Mouse (Mus musculus) liver, embryonic 14.5 days (tissue): Measurements from ENCODE around the gene Nfkbie. TPM values are rescaled to one million over a fixed set of nuclear protein-coding genes. Genes with fewer than 3 reads are reported as not detected.

Experiments
- ATAC-seq: fragments of 200-750 bp; cut with Nextera tagmentation; 2 replicates; pipeline ENCODE4 v1.8.0; 2017; ENCODE audit warnings: moderate number of reproducible peaks, mild to moderate bottlenecking, moderate library complexity; ENCODE audit not compliant: insufficient read depth
- DNase-seq, 3 experiments: peaks; one replicate each; pipeline ENCODE4 v3.0.0-alpha.2; 2012 to 2013; ENCODE audit warnings: low read depth in 3 of 3, low spot score in 3 of 3
- H3K27ac ChIP-seq: fragments of 300-500 bp; sonication (generic); 2 replicates; pipeline ENCODE4 v1.5.1; 2014; ENCODE audit warnings: moderate library complexity, mild to moderate bottlenecking, control low read depth, inconsistent platforms
- H3K27me3 ChIP-seq: fragments of 300-500 bp; sonication (generic); 2 replicates; pipeline ENCODE4 v1.6.1; 2014; ENCODE audit warnings: mild to moderate bottlenecking, low read length, moderate library complexity; ENCODE audit not compliant: control insufficient read depth, insufficient read depth
- H3K36me3 ChIP-seq: fragments of 300-500 bp; sonication (generic); replicated peaks from 2 replicates; pipeline ENCODE4 v1.6.1; 2014; ENCODE audit warnings: low read depth; ENCODE audit not compliant: control insufficient read depth, insufficient read depth
- H3K4me1 ChIP-seq, 2 experiments: fragments of 200-500 bp in 1 of 2; fragments of 300-500 bp in 1 of 2; sonication (generic) in 1 of 2; replicated peaks; 2 replicates each; pipeline ENCODE4 v1.6.1; 2012 to 2014; ENCODE audit warnings: antibody characterized with exemption in 1 of 2, inconsistent platforms in 1 of 2, low read length in 1 of 2; ENCODE audit not compliant: control insufficient read depth in 2 of 2, insufficient read depth in 2 of 2
- H3K4me2 ChIP-seq: fragments of 300-500 bp; sonication (generic); 2 replicates; pipeline ENCODE4 v1.6.1; 2014; ENCODE audit warnings: low read depth, mild to moderate bottlenecking, control low read depth, moderate library complexity
- H3K4me3 ChIP-seq, 2 experiments: fragments of 200-500 bp in 1 of 2; fragments of 300-500 bp in 1 of 2; sonication (generic) in 1 of 2; 2 replicates each; pipeline ENCODE4 v1.5.1; 2012 to 2014; ENCODE audit warnings: low read depth in 2 of 2, low read length in 2 of 2, mild to moderate bottlenecking in 2 of 2, control low read depth in 1 of 2, inconsistent platforms in 1 of 2, moderate library complexity in 1 of 2; ENCODE audit not compliant: insufficient read depth in 1 of 2
- H3K9ac ChIP-seq: fragments of 300-500 bp; sonication (generic); replicated peaks from 2 replicates; pipeline ENCODE4 v1.6.1; 2014; ENCODE audit warnings: mild to moderate bottlenecking, control low read depth, moderate library complexity
- H3K9me3 ChIP-seq: fragments of 300-500 bp; sonication (generic); 2 replicates; pipeline ENCODE4 v1.6.1; 2016; ENCODE audit warnings: low read length, mixed read lengths; ENCODE audit not compliant: control insufficient read depth
- CTCF ChIP-seq: IDR thresholded peaks from 2 replicates; pipeline ENCODE4 v1.5.1; 2016; ENCODE audit warnings: antibody characterized with exemption, low read depth, control low read depth
- EP300 ChIP-seq: IDR thresholded peaks from 2 replicates; pipeline ENCODE4 v1.6.1; 2016; ENCODE audit warnings: antibody characterized with exemption, low read depth
- WGBS: fragments of 180-500 bp; shearing (Covaris S2); extraction: QIAGEN DNeasy Blood & Tissue Kit; methylation state at CpG from one replicate; pipeline ENCODE4 v1.1.7; 2014; ENCODE audit not compliant: insufficient replicate concordance; 5-methylcytosine and 5-hydroxymethylcytosine counted together
- polyA plus RNA-seq, 2 experiments: library from polyadenylated mRNA; depleted of rRNA in 1 of 2; stranded (reverse) in 1 of 2; unstranded in 1 of 2; fragments of >200 nt; fragmentation: Nextera tagmentation in 1 of 2; extraction: Ambion mirVana in 1 of 2; gene quantifications; 2 replicates each; pipeline versions ENCODE4 v1.2.1 to v1.2.3; 2012 to 2014

The Nfkbie gene
- polyA plus RNA-seq, 2 experiments = 0.65 to 0.66 TPM

- Histone ChIP-seq H3K36me3 (peaks cover 50% of the 10 kb centered on the region), H3K9ac (no peak overlapping the region), H3K4me2 (no peak overlapping the region), H3K9me3 (no peaks in the 10 kb centered on the region), H3K27me3 (no peaks in the 10 kb centered on the region), H3K4me3 (no peak overlapping the region), H3K4me1 (peaks cover 3 to 4% of the 10 kb centered on the region in 2 experiments; a peak in 3 of 4 replicates), H3K27ac (no peak overlapping the region)
- ATAC-seq = no peak
- DNase-seq = no peak
- no peak for TF ChIP-seq EP300
- TF ChIP-seq CTCF = no peak
- 83% methylated on average over 12 of the region's 12 CpGs for WGBS
Observed at GRCm38 (mm10) chr17:45568990-45569389, 13.5 kb downstream of the Nfkbie start.

DNA sequence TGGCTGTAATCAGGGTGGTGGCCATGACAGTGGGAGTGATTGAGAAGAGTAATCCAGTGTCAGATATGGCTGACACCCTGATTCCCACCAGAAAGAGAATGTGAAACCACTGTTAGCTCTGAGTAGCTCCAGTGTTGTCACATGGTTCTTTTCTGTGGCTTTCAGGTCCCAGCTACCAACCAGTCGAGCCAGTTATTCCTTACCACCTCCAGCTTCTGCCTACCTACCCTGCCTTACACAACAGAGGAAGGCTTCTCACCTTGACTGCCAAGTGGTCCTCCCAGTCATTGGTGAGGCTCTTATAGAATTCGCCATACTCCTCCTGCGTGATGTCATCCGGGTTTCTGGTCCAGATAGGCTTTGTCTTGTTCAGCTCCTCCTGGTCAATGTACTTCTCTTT lies 14.5 kb downstream of the Nfkbie start:
- H3K4me2 ChIP-seq = no peak overlapping the region
- ATAC-seq = no peak
- WGBS = 78% methylated on average over 4 of the region's 4 CpGs
- no peaks in the 10 kb centered on the region for H3K9me3 ChIP-seq
- no peak overlapping the region for H3K9ac ChIP-seq
- H3K36me3 ChIP-seq = peaks cover 50% of the 10 kb centered on the region
- no peak for DNase-seq
- no peaks in the 10 kb centered on the region for H3K27me3 ChIP-seq
- TF ChIP-seq CTCF = no peak
- TF ChIP-seq EP300 = no peak
- H3K4me1 ChIP-seq = peaks cover 6 to 7% of the 10 kb centered on the region in 2 experiments
- H3K27ac ChIP-seq = no peak overlapping the region
- H3K4me3 ChIP-seq = no peak overlapping the region

GRCm38 (mm10) chr17:45572103-45573086 lies 16.9 kb downstream of the Nfkbie start:
- TF ChIP-seq EP300 = no peak
- no peak for TF ChIP-seq CTCF
- ATAC-seq (peak; percentile 56), DNase-seq (peak in 1 of 3 experiments; percentile 62)
- Histone ChIP-seq H3K4me2 (peak overlapping the region; percentile 100), H3K4me1 (peaks cover 4 to 8% of the 10 kb centered on the region in 2 experiments), H3K4me3 (peak overlapping the region; percentile 80 to 100), H3K27ac (peak overlapping the region; percentile 92), H3K27me3 (no peaks in the 10 kb centered on the region), H3K9me3 (no peaks in the 10 kb centered on the region), H3K9ac (peak overlapping the region; percentile 97), H3K36me3 (peaks cover 46% of the 10 kb centered on the region)
- WGBS = under 1% methylated on average over 56 of the region's 57 CpGs

GRCm38 (mm10) chr17:45573087-45573779 lies 17.7 kb downstream of the Nfkbie start, which contains the start of gene Hsp90ab1:
TSS of gene Hsp90ab1 (minus strand) at chr17:45573271.
- under 1% methylated on average over 41 of the region's 41 CpGs for WGBS
- DNase-seq = peak; percentile 91 to 93 (median 91)
- peaks cover 38% of the 10 kb centered on the region for H3K36me3 ChIP-seq
- H3K4me3 ChIP-seq = peak within 1 kb of the TSS; percentile 80 to 100
- H3K4me1 ChIP-seq = peaks cover 4 to 8% of the 10 kb centered on the region in 2 experiments
- no peak for TF ChIP-seq CTCF
- H3K27me3 ChIP-seq = no peaks in the 10 kb centered on the region
- peak within 1 kb of the TSS; percentile 92 for H3K27ac ChIP-seq
- H3K4me2 ChIP-seq = peak within 1 kb of the TSS; percentile 100
- H3K9me3 ChIP-seq = no peaks in the 10 kb centered on the region
- H3K9ac ChIP-seq = peak within 1 kb of the TSS; percentile 97
- peak; percentile 76 for ATAC-seq

DNA sequence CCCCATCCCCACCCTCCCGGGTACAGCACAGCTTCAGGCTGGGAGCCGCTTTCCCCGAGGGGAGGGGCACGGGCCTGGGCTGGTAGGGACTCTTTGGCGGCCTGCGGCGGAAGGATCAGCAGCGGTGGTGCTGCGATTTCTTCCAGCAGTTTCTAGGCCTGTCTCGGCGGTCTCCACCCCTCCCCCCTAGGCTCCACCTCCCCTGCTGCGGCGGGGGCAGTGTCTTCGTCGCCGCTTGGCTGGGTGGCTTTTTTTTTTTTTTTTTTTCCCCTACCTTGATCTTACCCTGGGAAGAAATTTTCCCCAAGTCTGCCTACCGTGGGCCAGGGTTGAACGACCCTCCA lies 18.2 kb downstream of the Nfkbie start:
- WGBS = under 1% methylated on average over 18 of the region's 18 CpGs
- no peaks in the 10 kb centered on the region for H3K9me3 ChIP-seq
- peak overlapping the region; percentile 97 for H3K9ac ChIP-seq
- ATAC-seq (peak; percentile 74), DNase-seq (peak; percentile 80 to 84 (median 82))
- peak overlapping the region; percentile 85 for H3K27ac ChIP-seq
- peaks cover 4 to 8% of the 10 kb centered on the region in 2 experiments for H3K4me1 ChIP-seq
- no peaks in the 10 kb centered on the region for H3K27me3 ChIP-seq
- peak overlapping the region; percentile 80 to 100 for H3K4me3 ChIP-seq
- peaks cover 32% of the 10 kb centered on the region for H3K36me3 ChIP-seq
- TF ChIP-seq EP300 (no peak; the same call in 1 of the 2 replicates), CTCF (0 out of 2 replicates have a peak, but pooled peaks have one; percentile 22)
- H3K4me2 ChIP-seq = peak overlapping the region; percentile 100
